Mouse (Mus musculus) cerebellum, adult 9-11 months (tissue): ENCODE measurements around the gene Elovl6.

Experiments used
- DNase-seq: peaks from one replicate; pipeline ENCODE4 v3.0.0; 2022

Elovl6 gene

GRCm38 (mm10) chr3:129649586-129650292 is 117.6 kb downstream of the Elovl6 start:
- DNase-seq = no peak

- no peak for DNase-seq
These were observed 118.1 kb downstream of the Elovl6 start for GRCm38 (mm10) chr3:129650293-129650612.

GRCm38 (mm10) chr3:129650931-129651330 is 118.8 kb downstream of the Elovl6 start:
- DNase-seq = no peak

- peak; percentile 38 for DNase-seq
These were observed 119.6 kb downstream of the Elovl6 start for GRCm38 (mm10) chr3:129651765-129652164.

GRCm38 (mm10) chr3:129652476-129652875 is 120.3 kb downstream of the Elovl6 start:
- DNase-seq = no peak

- peak; percentile 36 for DNase-seq
These were observed 124.4 kb downstream of the Elovl6 start for GRCm38 (mm10) chr3:129656540-129656939.

- DNase-seq = no peak
These were observed 125.1 kb downstream of the Elovl6 start for GRCm38 (mm10) chr3:129657222-129657621.

GRCm38 (mm10) chr3:129657775-129658174 is 125.6 kb downstream of the Elovl6 start:
- DNase-seq = no peak

- DNase-seq = no peak
These were observed 126.6 kb downstream of the Elovl6 start for GRCm38 (mm10) chr3:129658776-129659175.

GRCm38 (mm10) chr3:129663906-129664305 is 131.8 kb downstream of the Elovl6 start:
- no peak for DNase-seq

GRCm38 (mm10) chr3:129675923-129676322 is 143.8 kb downstream of the Elovl6 start:
- no peak for DNase-seq

GRCm38 (mm10) chr3:129680258-129680657 is 148.1 kb downstream of the Elovl6 start:
- DNase-seq = no peak

GRCm38 (mm10) chr3:129681841-129682240 is 149.7 kb downstream of the Elovl6 start:
- DNase-seq = no peak

- DNase-seq = no peak
These were observed 150.2 kb downstream of the Elovl6 start for GRCm38 (mm10) chr3:129682389-129682788.

GRCm38 (mm10) chr3:129683060-129683679 is 151.0 kb downstream of the Elovl6 start:
- DNase-seq = no peak

- no peak for DNase-seq
These were observed 154.0 kb downstream of the Elovl6 start for GRCm38 (mm10) chr3:129686196-129686595.

GRCm38 (mm10) chr3:129686698-129687333 is 154.7 kb downstream of the Elovl6 start:
- peak; percentile 44 for DNase-seq

- DNase-seq = no peak
These were observed 155.3 kb downstream of the Elovl6 start for GRCm38 (mm10) chr3:129687429-129687828.
